ENCODE assay signal across 14 mouse cellular contexts in the genomic region with DNA sequence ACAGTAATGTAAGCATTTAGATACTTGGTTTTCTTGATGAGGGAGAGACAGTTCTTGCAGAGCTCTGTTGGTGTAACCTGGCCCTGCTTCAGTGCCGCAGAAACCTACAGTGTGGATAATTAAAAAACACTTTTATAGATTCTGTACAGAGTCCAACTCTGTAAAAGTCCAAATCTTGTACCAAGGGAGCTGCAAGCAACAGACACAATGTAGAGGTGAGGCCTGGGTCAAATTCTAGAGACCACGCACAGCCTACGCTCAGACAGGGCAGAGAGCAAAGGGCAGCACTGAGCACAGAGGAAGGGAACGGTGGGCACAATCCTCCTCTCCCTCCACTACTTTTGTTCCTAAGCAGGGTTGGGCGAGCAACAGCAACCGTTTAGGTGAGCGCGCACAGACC.
"Had no signal": no experiment of that assay in that cellular context is flagged by ENCODE, and none has a peak within 500 bp of the region (broad histone marks: within the 10 kb centered on the region; RNA-seq: fewer than 3 reads in every experiment).

No protein-coding gene starts in this region.

- H3K4me3 ChIP-seq: hindbrain, embryonic 12.5 days; left cerebral cortex, adult 2 months; limb, embryonic 15.5 days; midbrain, embryonic 13.5 days; neural tube, embryonic 13.5 days; stomach, embryonic 15.5 days had no signal

- H3K9ac ChIP-seq: hindbrain, embryonic 12.5 days; limb, embryonic 15.5 days; midbrain, embryonic 13.5 days; neural tube, embryonic 13.5 days; stomach, embryonic 15.5 days had no signal

- H3K9me3 ChIP-seq: hindbrain, embryonic 12.5 days; limb, embryonic 15.5 days; midbrain, embryonic 13.5 days; neural tube, embryonic 13.5 days; stomach, embryonic 15.5 days had no signal

- H3K27ac ChIP-seq: hindbrain, embryonic 12.5 days; hindbrain, postnatal 0 days; left cerebral cortex, adult 2 months; limb, embryonic 15.5 days; midbrain, embryonic 13.5 days; neural tube, embryonic 13.5 days; stomach, embryonic 15.5 days had no signal

- H3K27me3 ChIP-seq: hindbrain, embryonic 12.5 days; limb, embryonic 15.5 days; midbrain, embryonic 13.5 days; neural tube, embryonic 13.5 days; stomach, embryonic 15.5 days had no signal

- DNase-seq: lung, adult 2 months; lung, postnatal 36 days; retina, postnatal 1 day; right cerebral cortex, postnatal 4 days; thymus, adult 2 months; thymus, postnatal 25 days had no signal

- H3K4me1 ChIP-seq: limb, embryonic 15.5 days; stomach, embryonic 15.5 days had no signal

- H3K4me2 ChIP-seq: hindbrain, embryonic 12.5 days; limb, embryonic 15.5 days; midbrain, embryonic 13.5 days; neural tube, embryonic 13.5 days; stomach, embryonic 15.5 days had no signal

- ATAC-seq: hindbrain, postnatal 0 days; lung, postnatal 0 days; midbrain, embryonic 13.5 days had no signal
